Mouse (Mus musculus) skeletal muscle tissue, postnatal 0 days (tissue): ENCODE measurements around the gene Lrrn4. TPM values are rescaled to one million over a fixed set of nuclear protein-coding genes. Genes with fewer than 3 reads are reported as not detected.

Experiments
- polyA plus RNA-seq: library from polyadenylated mRNA; unstranded; fragments of >200 nt; fragmentation: Nextera tagmentation; extraction: Ambion mirVana; gene quantifications from 2 replicates; pipeline ENCODE4 v1.2.1, GENCODE M21; 2015

Lrrn4 gene
- polyA plus RNA-seq = 0.09 TPM in 1 of 2 replicates, not detected in the other

GRCm38 (mm10) chr2:132880844-132881645, at the start of gene Lrrn4:
Gene Lrrn4 (minus strand): TSS chr2:132880891.

GRCm38 (mm10) chr2:132846407-132847358, 34.0 kb downstream of the Lrrn4 start, which contains the start of gene Crls1:
Gene Crls1 (plus strand): TSS chr2:132846666.

Other genes with a start within 250 kb of the Lrrn4 start
- 7.3 TPM in 2 replicates for gene Shld1, start 194.0 kb downstream of the Lrrn4 start, polyA plus RNA-seq
- gene Chgb, start 99.6 kb downstream of the Lrrn4 start, polyA plus RNA-seq = 0.05 and 0.15 TPM in 2 replicates
- 19.0 and 19.9 TPM in 2 replicates for gene Trmt6, start 64.8 kb downstream of the Lrrn4 start, polyA plus RNA-seq
- gene Mcm8, start 64.8 kb downstream of the Lrrn4 start, polyA plus RNA-seq = 2.1 and 2.7 TPM in 2 replicates
- gene Crls1, start 34.2 kb downstream of the Lrrn4 start, polyA plus RNA-seq = 17.1 and 17.6 TPM in 2 replicates
- 0.50 TPM in 1 of 2 replicates, not detected in the other for gene Fermt1, start 65.0 kb upstream of the Lrrn4 start, polyA plus RNA-seq